ENCODE assay signal across 10 mouse cellular contexts in the genomic region with DNA sequence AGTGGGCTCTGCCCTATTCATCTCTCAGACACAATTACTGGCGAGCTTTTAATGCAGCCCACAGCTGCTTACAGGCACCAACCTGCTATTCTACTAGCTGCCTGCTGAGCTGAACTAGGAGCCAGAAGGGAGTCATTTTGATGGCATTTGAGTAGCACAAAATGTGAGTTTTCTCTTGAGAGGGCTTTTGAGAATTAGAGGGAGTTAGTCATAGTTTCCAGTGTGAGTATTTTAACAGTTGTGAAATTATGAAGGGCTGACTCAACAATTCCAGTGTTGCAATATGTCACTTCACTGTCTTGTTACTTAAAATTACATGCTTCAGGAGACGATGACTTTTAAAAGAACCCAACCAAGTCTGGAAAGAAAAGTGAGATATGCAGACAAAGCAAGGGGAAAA. TPM values are rescaled to one million over a fixed set of nuclear protein-coding genes. Genes with fewer than 3 reads are reported as not detected.
A peak's percentile ranks its signal among the peaks of the same experiment; 100 is the strongest.
DNase-seq lines count a peak whose midpoint lies in the region; ATAC-seq and TF ChIP-seq lines count a peak whose summit lies in the region.
"Had no signal": no experiment of that assay in that cellular context is flagged by ENCODE, and none has a peak within 500 bp of the region (broad histone marks: within the 10 kb centered on the region; RNA-seq: fewer than 3 reads in every experiment).

No protein-coding gene starts in this region.

- H3K27me3 ChIP-seq in hindbrain, postnatal 0 days (ENCODE audit: insufficient read depth, low read length): no peaks in the 10 kb centered on the region
- no peaks in the 10 kb centered on the region for H3K27me3 ChIP-seq in hindbrain, embryonic 16.5 days (replicated peaks; ENCODE audit: control insufficient read depth, insufficient read depth, low read length)
- no peaks in the 10 kb centered on the region for H3K27me3 ChIP-seq in lung, embryonic 14.5 days (ENCODE audit: insufficient read depth, low read length)
- no peaks in the 10 kb centered on the region for H3K27me3 ChIP-seq in stomach, postnatal 0 days (ENCODE audit: control insufficient read depth, insufficient read depth, low read length)
- H3K27me3 ChIP-seq: stomach, embryonic 15.5 days had no signal

- no peak overlapping the region for H3K4me3 ChIP-seq in hindbrain, postnatal 0 days (ENCODE audit: low read length)
- no peak overlapping the region for H3K4me3 ChIP-seq in hindbrain, embryonic 16.5 days (ENCODE audit: low read length)
- H3K4me3 ChIP-seq in lung, embryonic 14.5 days (ENCODE audit: low read depth, low read length): no peak overlapping the region
- H3K4me3 ChIP-seq in stomach, postnatal 0 days (ENCODE audit: low read depth, low read length): no peak overlapping the region
- H3K4me3 ChIP-seq: stomach, embryonic 15.5 days had no signal

- no peaks in the 10 kb centered on the region for H3K4me1 ChIP-seq in hindbrain, postnatal 0 days (ENCODE audit: insufficient read depth, low read length)
- 0 out of 2 replicates have a peak, but pooled peaks cover 2% of the 10 kb centered on the region for H3K4me1 ChIP-seq in hindbrain, embryonic 16.5 days (ENCODE audit: control insufficient read depth, insufficient read depth, low read depth, low read length)
- no peaks in the 10 kb centered on the region for H3K4me1 ChIP-seq in lung, embryonic 14.5 days (ENCODE audit: insufficient read depth)
- H3K4me1 ChIP-seq in stomach, postnatal 0 days (replicated peaks; ENCODE audit: control insufficient read depth, insufficient read depth): no peaks in the 10 kb centered on the region
- H3K4me1 ChIP-seq: stomach, embryonic 15.5 days had no signal

- no peaks in the 10 kb centered on the region for H3K36me3 ChIP-seq in hindbrain, postnatal 0 days (ENCODE audit: insufficient read depth, low read length)
- no peaks in the 10 kb centered on the region for H3K36me3 ChIP-seq in hindbrain, embryonic 16.5 days (ENCODE audit: control insufficient read depth, insufficient read depth, low read length)
- H3K36me3 ChIP-seq in lung, embryonic 14.5 days (ENCODE audit: insufficient read depth): no peaks in the 10 kb centered on the region
- H3K36me3 ChIP-seq in stomach, postnatal 0 days (ENCODE audit: control insufficient read depth, insufficient read depth, low read length): no peaks in the 10 kb centered on the region
- H3K36me3 ChIP-seq: stomach, embryonic 15.5 days had no signal

- peak; percentile 34 for DNase-seq in hindbrain, postnatal 0 days (ENCODE audit: low spot score)
- DNase-seq in 416B (ENCODE audit: low read depth): peak; percentile 92
- DNase-seq in Muller cell, postnatal 12 days (ENCODE audit: inconsistent ontology term): peak; percentile 92
- DNase-seq in lung, embryonic 14.5 days: peak; percentile 7
- DNase-seq in spleen, postnatal 36 days (ENCODE audit: low spot score in 2 of 2): no peak
- DNase-seq in stomach, postnatal 0 days (ENCODE audit: low spot score): no peak
- DNase-seq: gastrocnemius, postnatal 10 days; kidney, adult 8-10 months had no signal

- ATAC-seq in hindbrain, postnatal 0 days: no peak
- no peak for ATAC-seq in hindbrain, embryonic 16.5 days
- ATAC-seq in lung, embryonic 14.5 days (ENCODE audit: insufficient read depth): no peak
- no peak for ATAC-seq in stomach, postnatal 0 days (ENCODE audit: low FRiP score, low TSS enrichment)

- H3K4me2 ChIP-seq in hindbrain, postnatal 0 days (ENCODE audit: low read depth, low read length): no peak overlapping the region
- no peak overlapping the region for H3K4me2 ChIP-seq in hindbrain, embryonic 16.5 days (ENCODE audit: low read length)
- no peak overlapping the region for H3K4me2 ChIP-seq in lung, embryonic 14.5 days
- H3K4me2 ChIP-seq in stomach, postnatal 0 days (replicated peaks; ENCODE audit: low read depth): no peak overlapping the region
- H3K4me2 ChIP-seq: stomach, embryonic 15.5 days had no signal

- TF ChIP-seq CTCF in hindbrain, postnatal 0 days (IDR thresholded peaks at IDR 0.05; ENCODE audit: low read depth): no peak
- no peak for TF ChIP-seq CTCF in lung, embryonic 14.5 days (IDR thresholded peaks at IDR 0.05; ENCODE audit: low read depth)
- TF ChIP-seq CTCF in stomach, postnatal 0 days (IDR thresholded peaks at IDR 0.05; ENCODE audit: low read depth): no peak

- 25% methylated on average over 2 of the region's 2 CpGs for WGBS in hindbrain, postnatal 0 days
- 47% methylated on average over 2 of the region's 2 CpGs for WGBS in hindbrain, embryonic 16.5 days
- WGBS in lung, embryonic 14.5 days: 54% methylated on average over 2 of the region's 2 CpGs
- 39% methylated on average over 2 of the region's 2 CpGs for whole genome bisulfite sequencing in stomach, postnatal 0 days

- no peaks in the 10 kb centered on the region for H3K9me3 ChIP-seq in hindbrain, postnatal 0 days (ENCODE audit: low read length)
- H3K9me3 ChIP-seq in hindbrain, embryonic 16.5 days (ENCODE audit: control insufficient read depth, low read length): no peaks in the 10 kb centered on the region; the same call in 1 of the 2 replicates
- H3K9me3 ChIP-seq in lung, embryonic 14.5 days (ENCODE audit: low read depth, low read length): no peaks in the 10 kb centered on the region
- H3K9me3 ChIP-seq in stomach, postnatal 0 days (ENCODE audit: control insufficient read depth, low read length): no peaks in the 10 kb centered on the region
- H3K9me3 ChIP-seq: stomach, embryonic 15.5 days had no signal

- H3K9ac ChIP-seq in hindbrain, postnatal 0 days (replicated peaks; ENCODE audit: low read length): no peak overlapping the region
- H3K9ac ChIP-seq in hindbrain, embryonic 16.5 days (ENCODE audit: low read depth, low read length): no peak overlapping the region
- H3K9ac ChIP-seq in lung, embryonic 14.5 days: no peak overlapping the region
- no peak overlapping the region for H3K9ac ChIP-seq in stomach, postnatal 0 days (ENCODE audit: low read length)
- H3K9ac ChIP-seq: stomach, embryonic 15.5 days had no signal

- no peak overlapping the region for H3K27ac ChIP-seq in hindbrain, postnatal 0 days
- no peak overlapping the region for H3K27ac ChIP-seq in hindbrain, embryonic 16.5 days (ENCODE audit: low read depth, low read length)
- H3K27ac ChIP-seq in lung, embryonic 14.5 days (ENCODE audit: low read depth): no peak overlapping the region
- no peak overlapping the region for H3K27ac ChIP-seq in stomach, postnatal 0 days (replicated peaks)
- H3K27ac ChIP-seq: stomach, embryonic 15.5 days had no signal

- TF ChIP-seq EP300 in stomach, postnatal 0 days (optimal IDR thresholded peaks at IDR 0.05): no peak

RNA-seq across cellular contexts. Expression of a gene that starts 54.4 kb away (rescaled TPM):
- total RNA-seq in hindbrain, postnatal 0 days (2014; rRNA removed): 8.9 and 9.3 TPM in 2 replicates
- polyA plus RNA-seq in hindbrain, postnatal 0 days (2015; fragmentation: Nextera tagmentation; extraction: Ambion mirVana): 12.1 and 13.2 TPM in 2 replicates
- 8.9 and 9.2 TPM in 2 replicates for polyA plus RNA-seq in hindbrain, embryonic 16.5 days (2015; fragmentation: Nextera tagmentation; extraction: Ambion mirVana)
- polyA plus RNA-seq in lung, embryonic 14.5 days (2014; fragmentation: Nextera tagmentation; extraction: Ambion mirVana): 11.9 and 15.1 TPM in 2 replicates
- polyA plus RNA-seq in stomach, postnatal 0 days (2015; fragmentation: Nextera tagmentation; extraction: Ambion mirVana): 7.4 TPM in 2 replicates

Comparison
In these comparisons a context has a peak if more than half of its experiments do, and no peak if none do; other contexts are left out.
1. DNase-seq: peak in hindbrain, postnatal 0 days (single experiment), 416B (single experiment), Muller cell, postnatal 12 days (single experiment) and lung, embryonic 14.5 days (single experiment); none in spleen, postnatal 36 days (0 of 2) and stomach, postnatal 0 days (single experiment).